Mouse (Mus musculus) c-Kit-negative CD71-positive TER-119-positive erythroid progenitor cells, embryonic 14.5 days (primary cell): ENCODE measurements around the gene Rwdd3.

Source experiments
- DNase-seq: peaks from one replicate; pipeline ENCODE4 v3.0.0-alpha.2; 2013; ENCODE audit warnings: low read depth, low spot score

Rwdd3 gene

GRCm38 (mm10) chr3:121171243-121171871 lies at the start of gene Rwdd3:
Gene Rwdd3 (minus strand): TSS chr3:121171695.
- peak; percentile 90 for DNase-seq

GRCm38 (mm10) chr3:121217011-121217410 lies 45.5 kb upstream of the Rwdd3 start:
- DNase-seq, result no peak

GRCm38 (mm10) chr3:121213501-121213900 lies 42.0 kb upstream of the Rwdd3 start:
- DNase-seq, result no peak

GRCm38 (mm10) chr3:121212156-121212555 lies 40.7 kb upstream of the Rwdd3 start:
- no peak for DNase-seq

- DNase-seq, result no peak
These were observed 37.5 kb upstream of the Rwdd3 start for GRCm38 (mm10) chr3:121208994-121209393.

- no peak for DNase-seq
These were observed 34.8 kb upstream of the Rwdd3 start for GRCm38 (mm10) chr3:121206202-121206882.

- DNase-seq, result no peak
These were observed 31.1 kb upstream of the Rwdd3 start for GRCm38 (mm10) chr3:121202638-121203037.

GRCm38 (mm10) chr3:121201012-121201747 lies 29.7 kb upstream of the Rwdd3 start:
- DNase-seq, result peak; percentile 85

- no peak for DNase-seq
These were observed 17.7 kb upstream of the Rwdd3 start for GRCm38 (mm10) chr3:121189199-121189598.

- no peak for DNase-seq
These were observed 16.0 kb upstream of the Rwdd3 start for GRCm38 (mm10) chr3:121187510-121187909.

- no peak for DNase-seq
These were observed 15.4 kb upstream of the Rwdd3 start for GRCm38 (mm10) chr3:121186925-121187324.

GRCm38 (mm10) chr3:121185197-121185596 lies 13.7 kb upstream of the Rwdd3 start:
- no peak for DNase-seq

- DNase-seq, result no peak
These were observed 4.5 kb upstream of the Rwdd3 start for GRCm38 (mm10) chr3:121176011-121176410.

GRCm38 (mm10) chr3:121174248-121174945 lies 2.9 kb upstream of the Rwdd3 start:
- DNase-seq, result no peak

- no peak for DNase-seq
These were observed 1.2 kb upstream of the Rwdd3 start for GRCm38 (mm10) chr3:121172718-121173117.

- DNase-seq, result no peak
These were observed 374 bp upstream of the Rwdd3 start for GRCm38 (mm10) chr3:121171872-121172265.

GRCm38 (mm10) chr3:121170631-121171030 lies 864 bp downstream of the Rwdd3 start:
- no peak for DNase-seq

GRCm38 (mm10) chr3:121169092-121169942 lies 2.2 kb downstream of the Rwdd3 start:
- DNase-seq, result no peak

- DNase-seq, result no peak
These were observed 2.9 kb downstream of the Rwdd3 start for GRCm38 (mm10) chr3:121168581-121168980.

GRCm38 (mm10) chr3:121163271-121163819 lies 8.2 kb downstream of the Rwdd3 start:
- no peak for DNase-seq

GRCm38 (mm10) chr3:121161661-121162060 lies 9.8 kb downstream of the Rwdd3 start:
- DNase-seq, result no peak
